Mouse (Mus musculus): ENCODE data around the gene Sik2.

Gene Sik2

GRCm38 (mm10) chr9:50865803-50866202, 143.1 kb downstream of the Sik2 start:
- DNase-seq (ENCODE audit: low spot score): no peak

GRCm38 (mm10) chr9:50864877-50865276, 144.0 kb downstream of the Sik2 start:
- DNase-seq (ENCODE audit: low spot score): no peak

GRCm38 (mm10) chr9:50863824-50864223, 145.0 kb downstream of the Sik2 start:
- no peak for DNase-seq (ENCODE audit: low spot score)

GRCm38 (mm10) chr9:50861119-50861839, 147.6 kb downstream of the Sik2 start:
- no peak for DNase-seq (ENCODE audit: low spot score)

- no peak for DNase-seq (ENCODE audit: low spot score)
These were observed 150.2 kb downstream of the Sik2 start for GRCm38 (mm10) chr9:50858681-50859080.

GRCm38 (mm10) chr9:50857082-50857641, 151.7 kb downstream of the Sik2 start:
- peak; percentile 41 for DNase-seq (ENCODE audit: low spot score)

- DNase-seq (ENCODE audit: low spot score): peak; percentile 95
These were observed 152.4 kb downstream of the Sik2 start for GRCm38 (mm10) chr9:50856341-50857081.

- DNase-seq (ENCODE audit: low spot score): no peak
These were observed 153.1 kb downstream of the Sik2 start for GRCm38 (mm10) chr9:50855780-50856179.

GRCm38 (mm10) chr9:50855133-50855766, 153.6 kb downstream of the Sik2 start:
- DNase-seq (ENCODE audit: low spot score): no peak

- peak; percentile 21 for DNase-seq (ENCODE audit: low spot score)
These were observed 154.5 kb downstream of the Sik2 start for GRCm38 (mm10) chr9:50854376-50854775.

- no peak for DNase-seq (ENCODE audit: low spot score)
These were observed 156.1 kb downstream of the Sik2 start for GRCm38 (mm10) chr9:50852634-50853349.

GRCm38 (mm10) chr9:50850713-50851112, 158.2 kb downstream of the Sik2 start:
- DNase-seq (ENCODE audit: low spot score): no peak

GRCm38 (mm10) chr9:50850271-50850670, 158.6 kb downstream of the Sik2 start:
- peak; percentile 18 for DNase-seq (ENCODE audit: low spot score)

- DNase-seq (ENCODE audit: low spot score): no peak
These were observed 159.1 kb downstream of the Sik2 start for GRCm38 (mm10) chr9:50849755-50850154.

GRCm38 (mm10) chr9:50849249-50849648, 159.6 kb downstream of the Sik2 start:
- DNase-seq (ENCODE audit: low spot score): peak; percentile 94

- no peak for DNase-seq (ENCODE audit: low spot score)
These were observed 160.1 kb downstream of the Sik2 start for GRCm38 (mm10) chr9:50848821-50849220.

GRCm38 (mm10) chr9:50847606-50848368, 161.1 kb downstream of the Sik2 start:
- DNase-seq (ENCODE audit: low spot score): no peak

GRCm38 (mm10) chr9:50847133-50847532, 161.7 kb downstream of the Sik2 start:
- DNase-seq (ENCODE audit: low spot score): no peak

- DNase-seq (ENCODE audit: low spot score): peak; percentile 30
These were observed 163.3 kb downstream of the Sik2 start for GRCm38 (mm10) chr9:50845547-50845946.

GRCm38 (mm10) chr9:50845081-50845480, 163.8 kb downstream of the Sik2 start, which contains the start of gene Ppp2r1b:
Ppp2r1b (plus strand) TSS chr9:50845301.
- no peak for DNase-seq (ENCODE audit: low spot score)

Data from embryo, embryonic 10 days (tissue).